Mouse (Mus musculus) inflammation-experienced regulatory T-cells, adult 6 months (primary cell): ENCODE measurements around the gene Gnas. TPM values are rescaled to one million over a fixed set of nuclear protein-coding genes. Genes with fewer than 3 reads are reported as not detected.

Experiments
- ATAC-seq: one replicate; pipeline ENCODE4 v1.8.0; 2017
- polyA plus RNA-seq, 3 experiments: library from polyadenylated mRNA; unstranded; fragments of 100-300 nt; shearing (Covaris generic); gene quantifications; one replicate each; pipeline ENCODE4 v1.2.1; 2017

Gnas gene
- polyA plus RNA-seq, 3 experiments from 2014 or later = 121 to 127 (median 126) TPM

DNA sequence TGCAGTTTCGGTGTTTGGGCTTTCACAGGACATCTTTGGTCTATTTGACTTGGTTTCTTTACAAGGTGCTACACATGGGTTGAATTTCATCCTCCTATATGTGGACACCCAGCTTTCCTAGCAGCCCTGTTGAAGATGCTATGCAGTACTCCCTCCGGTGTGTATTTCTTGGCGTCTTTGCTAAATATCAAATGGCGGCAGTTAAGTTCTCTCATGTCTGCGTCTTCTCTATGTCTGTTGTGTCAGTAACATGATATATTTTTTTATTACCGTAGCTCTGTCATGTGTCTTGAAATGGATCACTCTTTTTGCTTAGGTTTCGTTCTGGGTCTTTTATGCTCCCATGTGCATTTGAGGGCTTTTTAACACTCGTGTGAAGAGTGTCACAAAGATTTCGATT is 96.9 kb downstream of the Gnas start:
- ATAC-seq = no peak

DNA sequence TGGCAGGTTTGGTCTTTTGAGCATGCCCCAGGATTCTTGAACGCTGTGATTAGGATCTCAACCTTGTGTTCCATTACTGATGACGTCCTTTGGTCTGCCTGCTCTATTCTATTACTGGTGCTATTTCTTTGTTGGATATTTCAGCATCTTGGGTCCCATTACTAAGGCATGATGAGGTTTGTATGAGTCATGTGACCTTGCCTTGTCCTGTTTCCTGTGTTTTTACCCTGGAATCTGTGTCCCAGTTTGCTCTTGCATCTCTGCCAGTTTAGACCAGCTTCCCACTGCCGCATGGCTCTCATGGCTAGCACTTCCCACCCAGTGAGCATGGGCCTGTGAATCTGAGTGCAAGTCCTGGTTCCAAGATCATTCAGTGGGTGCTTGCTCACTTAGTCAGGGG is 107.8 kb downstream of the Gnas start:
- no peak for ATAC-seq

DNA sequence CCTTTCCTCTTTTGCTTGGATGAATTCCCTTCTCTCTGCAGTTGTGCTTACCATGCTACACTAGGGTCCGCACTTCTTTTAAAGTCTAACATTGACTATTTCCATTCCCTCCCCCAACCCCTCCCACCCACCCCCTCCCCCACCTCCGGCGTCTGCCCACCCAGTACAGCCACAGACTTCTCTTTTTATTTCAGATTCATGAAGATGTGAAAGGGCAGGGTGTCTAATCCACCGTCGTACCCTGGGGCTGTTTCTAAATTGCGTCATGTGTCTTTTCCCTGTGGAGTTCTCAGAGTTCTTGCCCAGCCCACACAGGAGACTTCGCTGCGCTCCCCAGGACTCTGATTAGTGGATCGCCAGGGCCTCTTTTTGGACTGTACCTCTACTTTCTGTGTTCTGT is 108.4 kb downstream of the Gnas start:
- ATAC-seq = no peak

DNA sequence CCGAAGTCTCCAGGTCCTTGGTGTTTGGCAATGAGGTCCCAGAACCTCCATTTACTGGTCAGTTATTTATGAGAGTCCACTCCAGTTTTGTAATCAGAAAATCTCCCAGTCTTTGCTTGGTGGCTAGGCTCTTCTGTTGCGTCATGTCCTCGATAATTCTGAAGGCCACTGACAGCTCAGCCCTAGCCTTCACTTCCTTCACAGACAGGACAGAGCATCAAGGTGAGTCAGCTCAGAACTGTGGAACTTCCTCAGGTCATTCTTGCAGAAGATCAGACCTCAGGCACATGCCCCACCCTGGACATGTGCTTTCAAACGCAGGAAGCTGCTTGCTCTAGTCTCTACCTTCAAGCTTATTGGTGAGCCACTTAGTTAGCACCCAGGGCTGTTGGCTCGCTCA is 109.3 kb downstream of the Gnas start:
- ATAC-seq = no peak

Other genes with a start within 250 kb of the Gnas start
- 10 to 100 TPM; 11.3 to 22.3 (median 19.4) TPM for gene Stx16, start 208.0 kb upstream of the Gnas start, polyA plus RNA-seq
- 10 to 100 TPM; 18.6 to 29.0 (median 24.8) TPM for gene Npepl1, start 174.0 kb upstream of the Gnas start, polyA plus RNA-seq
- not detected for gene Gm20721, start 62.4 kb downstream of the Gnas start, polyA plus RNA-seq
- gene Nelfcd, start 131.5 kb downstream of the Gnas start, polyA plus RNA-seq = 10 to 100 TPM; 47.4 to 61.1 (median 53.4) TPM
- 100 to 1,000 TPM in 2 of 3 experiments, 10 to 100 TPM in 1; 96.3 to 113 (median 109) TPM for gene Ctsz, start 154.7 kb downstream of the Gnas start, polyA plus RNA-seq
- gene Tubb1, start 166.4 kb downstream of the Gnas start, polyA plus RNA-seq = under 1 TPM in 1 of 3 experiments, not detected in 2; 0.25 TPM
- 100 to 1,000 TPM; 583 to 771 (median 610) TPM for gene Atp5e, start 179.8 kb downstream of the Gnas start, polyA plus RNA-seq
- 100 to 1,000 TPM in 1 of 3 experiments, 10 to 100 TPM in 2; 69.4 to 146 (median 73.1) TPM for gene Prelid3b, start 188.8 kb downstream of the Gnas start, polyA plus RNA-seq